Mouse (Mus musculus) hindbrain, embryonic 14.5 days (tissue): ENCODE measurements around the gene Kremen1. TPM values are rescaled to one million over a fixed set of nuclear protein-coding genes. Genes with fewer than 3 reads are reported as not detected.

Experiments
- ATAC-seq: fragments of 200-750 bp; cut with Nextera tagmentation; 2 replicates; pipeline ENCODE4 v1.8.0; 2017; ENCODE audit warnings: moderate number of reproducible peaks, mild to moderate bottlenecking, moderate TSS enrichment, moderate library complexity; ENCODE audit not compliant: low FRiP score
- DNase-seq: peaks from one replicate; pipeline ENCODE4 v3.0.0-alpha.2; 2015; ENCODE audit warnings: low spot score
- H3K27ac ChIP-seq: fragments of 300-500 bp; sonication (generic); 2 replicates; pipeline ENCODE4 v1.5.1; 2014; ENCODE audit warnings: mild to moderate bottlenecking, moderate library complexity
- H3K27me3 ChIP-seq: fragments of 300-500 bp; sonication (generic); 2 replicates; pipeline ENCODE4 v1.6.1; 2014; ENCODE audit warnings: mild to moderate bottlenecking, low read length, mixed read lengths; ENCODE audit not compliant: control insufficient read depth, insufficient read depth
- H3K36me3 ChIP-seq: fragments of 300-500 bp; sonication (generic); replicated peaks from 2 replicates; pipeline ENCODE4 v1.6.1; 2014; ENCODE audit not compliant: control insufficient read depth, insufficient read depth
- H3K4me1 ChIP-seq: fragments of 300-500 bp; sonication (generic); replicated peaks from 2 replicates; pipeline ENCODE4 v1.6.1; 2014; ENCODE audit warnings: antibody characterized with exemption, low read length, mixed read lengths; ENCODE audit not compliant: control insufficient read depth, insufficient read depth
- H3K4me2 ChIP-seq: fragments of 300-500 bp; sonication (generic); replicated peaks from 2 replicates; pipeline ENCODE4 v1.6.1; 2014; ENCODE audit warnings: mild to moderate bottlenecking, moderate library complexity
- H3K4me3 ChIP-seq: fragments of 300-500 bp; sonication (generic); replicated peaks from 2 replicates; pipeline ENCODE4 v1.5.1; 2014; ENCODE audit warnings: mild to moderate bottlenecking, low read length
- H3K9ac ChIP-seq: fragments of 300-500 bp; sonication (generic); 2 replicates; pipeline ENCODE4 v1.6.1; 2014
- H3K9me3 ChIP-seq: fragments of 300-500 bp; sonication (generic); 2 replicates; pipeline ENCODE4 v1.6.1; 2016; ENCODE audit warnings: low read length; ENCODE audit not compliant: control insufficient read depth
- WGBS: fragments of 180-500 bp; shearing (Covaris S2); extraction: QIAGEN DNeasy Blood & Tissue Kit; methylation state at CpG from one replicate; pipeline ENCODE4 v1.1.7; 2014; 5-methylcytosine and 5-hydroxymethylcytosine counted together
- polyA plus RNA-seq: library from polyadenylated mRNA; unstranded; fragments of >200 nt; fragmentation: Nextera tagmentation; extraction: Ambion mirVana; gene quantifications from 2 replicates; pipeline ENCODE4 v1.2.1, GENCODE M21; 2014

Gene Kremen1
- polyA plus RNA-seq, 1 experiment from 2014 or later, result 5.7 TPM

DNA sequence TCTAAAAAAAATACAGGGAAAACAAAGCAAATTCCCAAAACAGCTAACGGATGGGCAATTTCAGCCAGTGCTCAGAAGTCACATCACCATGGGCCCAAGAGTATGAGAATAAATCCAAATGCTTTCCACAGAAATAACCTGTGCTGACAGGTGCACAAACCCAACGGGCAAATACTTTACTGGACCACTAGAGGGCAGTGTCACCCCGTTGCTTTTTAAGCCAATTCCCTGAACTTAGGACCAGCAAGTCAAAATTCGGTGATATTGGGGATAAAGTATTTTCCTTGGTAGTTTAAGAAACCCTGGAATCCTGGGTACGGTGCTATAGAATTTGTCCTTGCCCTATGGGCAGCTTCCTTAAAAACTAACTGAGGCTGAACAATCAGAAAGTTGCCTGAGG lies 29.3 kb upstream of the Kremen1 start:
- H3K4me1 ChIP-seq, result no peaks in the 10 kb centered on the region
- WGBS, result 19% methylated on average over 5 of the region's 5 CpGs
- H3K4me2 ChIP-seq, result no peak overlapping the region
- H3K27me3 ChIP-seq, result no peaks in the 10 kb centered on the region
- H3K36me3 ChIP-seq, result peaks cover 20% of the 10 kb centered on the region
- no peak overlapping the region for H3K27ac ChIP-seq
- no peak overlapping the region for H3K4me3 ChIP-seq
- H3K9ac ChIP-seq, result no peak overlapping the region
- no peak for ATAC-seq
- DNase-seq, result peak; percentile 87
- H3K9me3 ChIP-seq, result no peaks in the 10 kb centered on the region

- Histone ChIP-seq H3K4me3 (no peak overlapping the region), H3K27ac (no peak overlapping the region), H3K9ac (no peak overlapping the region), H3K27me3 (no peaks in the 10 kb centered on the region), H3K36me3 (peaks cover 22% of the 10 kb centered on the region), H3K4me1 (no peaks in the 10 kb centered on the region), H3K4me2 (no peak overlapping the region), H3K9me3 (no peaks in the 10 kb centered on the region)
- 73% methylated on average over 4 of the region's 4 CpGs for WGBS
- peak; percentile 28 for DNase-seq
- no peak for ATAC-seq
Measured at GRCm38 (mm10) chr11:5289826-5290580, 28.6 kb upstream of the Kremen1 start.

GRCm38 (mm10) chr11:5283987-5284386 lies 22.6 kb upstream of the Kremen1 start:
- DNase-seq (no peak), ATAC-seq (no peak)
- Histone ChIP-seq H3K27me3 (no peaks in the 10 kb centered on the region), H3K4me1 (no peaks in the 10 kb centered on the region), H3K36me3 (peaks cover 59% of the 10 kb centered on the region), H3K9me3 (no peaks in the 10 kb centered on the region), H3K27ac (no peak overlapping the region), H3K4me3 (no peak overlapping the region), H3K4me2 (no peak overlapping the region), H3K9ac (no peak overlapping the region)
- 93% methylated on average over 2 of the region's 2 CpGs for WGBS

- H3K4me3 ChIP-seq, result no peak overlapping the region
- no peak overlapping the region for H3K4me2 ChIP-seq
- H3K4me1 ChIP-seq, result no peaks in the 10 kb centered on the region
- ATAC-seq (peak; percentile 34; the same call in 1 of the 2 replicates), DNase-seq (no peak)
- H3K27ac ChIP-seq, result no peak overlapping the region
- peaks cover 42% of the 10 kb centered on the region for H3K36me3 ChIP-seq
- WGBS, result 87% methylated on average over 7 of the region's 7 CpGs
- H3K27me3 ChIP-seq, result no peaks in the 10 kb centered on the region
- H3K9ac ChIP-seq, result no peak overlapping the region
- no peaks in the 10 kb centered on the region for H3K9me3 ChIP-seq
Measured at GRCm38 (mm10) chr11:5280932-5281331, 19.6 kb upstream of the Kremen1 start.

- no peak overlapping the region for H3K9ac ChIP-seq
- no peaks in the 10 kb centered on the region for H3K27me3 ChIP-seq
- 68% methylated on average over 2 of the region's 2 CpGs for WGBS
- H3K27ac ChIP-seq, result no peak overlapping the region
- H3K4me3 ChIP-seq, result no peak overlapping the region
- H3K4me1 ChIP-seq, result no peaks in the 10 kb centered on the region
- no peak overlapping the region for H3K4me2 ChIP-seq
- H3K36me3 ChIP-seq, result peaks cover 32% of the 10 kb centered on the region
- ATAC-seq (no peak), DNase-seq (no peak)
- no peaks in the 10 kb centered on the region for H3K9me3 ChIP-seq
Measured at GRCm38 (mm10) chr11:5278463-5278862, 17.1 kb upstream of the Kremen1 start.

- no peak for ATAC-seq
- 68% methylated on average over 5 of the region's 5 CpGs for WGBS
Measured at GRCm38 (mm10) chr11:5277307-5277971, 16.1 kb upstream of the Kremen1 start.

DNA sequence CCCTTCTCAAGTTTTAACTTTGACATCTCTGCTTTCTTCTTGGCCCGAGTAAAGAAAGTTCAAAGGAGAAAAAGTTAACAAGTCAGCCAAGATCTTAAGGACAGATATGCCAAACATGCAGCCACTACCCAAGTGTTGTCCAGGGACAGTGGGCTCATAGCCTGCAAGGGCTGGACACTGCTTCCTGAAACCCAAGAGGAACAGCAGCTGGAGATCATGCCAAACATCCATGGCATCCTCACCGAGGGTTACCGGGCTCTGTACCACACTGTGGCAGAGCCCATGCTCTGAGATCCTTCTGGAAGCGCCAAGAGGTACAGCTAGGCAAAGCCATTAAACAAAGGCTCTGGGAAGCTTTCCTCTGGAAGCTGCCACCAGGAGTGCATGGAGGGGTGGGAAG lies 13.9 kb upstream of the Kremen1 start:
- ATAC-seq (no peak), DNase-seq (no peak)
- H3K9ac ChIP-seq, result no peak overlapping the region
- no peak overlapping the region for H3K4me3 ChIP-seq
- H3K9me3 ChIP-seq, result no peaks in the 10 kb centered on the region
- no peak overlapping the region for H3K27ac ChIP-seq
- H3K4me2 ChIP-seq, result no peak overlapping the region
- H3K27me3 ChIP-seq, result no peaks in the 10 kb centered on the region
- WGBS, result 91% methylated on average over 4 of the region's 4 CpGs
- 0 out of 2 replicates have a peak, but pooled peaks cover 2% of the 10 kb centered on the region for H3K36me3 ChIP-seq
- H3K4me1 ChIP-seq, result peaks cover 8% of the 10 kb centered on the region

More at GRCm38 (mm10) chr11:5277307-5277971, 16.1 kb upstream of the Kremen1 start:
- no peak overlapping the region for H3K27ac ChIP-seq
- no peak for DNase-seq
- H3K9me3 ChIP-seq, result no peaks in the 10 kb centered on the region
- no peaks in the 10 kb centered on the region for H3K4me1 ChIP-seq
- no peak overlapping the region for H3K9ac ChIP-seq
- no peak overlapping the region for H3K4me3 ChIP-seq
- H3K36me3 ChIP-seq, result peaks cover 23% of the 10 kb centered on the region; the same call in 1 of the 2 replicates
- H3K27me3 ChIP-seq, result no peaks in the 10 kb centered on the region
- no peak overlapping the region for H3K4me2 ChIP-seq

DNA sequence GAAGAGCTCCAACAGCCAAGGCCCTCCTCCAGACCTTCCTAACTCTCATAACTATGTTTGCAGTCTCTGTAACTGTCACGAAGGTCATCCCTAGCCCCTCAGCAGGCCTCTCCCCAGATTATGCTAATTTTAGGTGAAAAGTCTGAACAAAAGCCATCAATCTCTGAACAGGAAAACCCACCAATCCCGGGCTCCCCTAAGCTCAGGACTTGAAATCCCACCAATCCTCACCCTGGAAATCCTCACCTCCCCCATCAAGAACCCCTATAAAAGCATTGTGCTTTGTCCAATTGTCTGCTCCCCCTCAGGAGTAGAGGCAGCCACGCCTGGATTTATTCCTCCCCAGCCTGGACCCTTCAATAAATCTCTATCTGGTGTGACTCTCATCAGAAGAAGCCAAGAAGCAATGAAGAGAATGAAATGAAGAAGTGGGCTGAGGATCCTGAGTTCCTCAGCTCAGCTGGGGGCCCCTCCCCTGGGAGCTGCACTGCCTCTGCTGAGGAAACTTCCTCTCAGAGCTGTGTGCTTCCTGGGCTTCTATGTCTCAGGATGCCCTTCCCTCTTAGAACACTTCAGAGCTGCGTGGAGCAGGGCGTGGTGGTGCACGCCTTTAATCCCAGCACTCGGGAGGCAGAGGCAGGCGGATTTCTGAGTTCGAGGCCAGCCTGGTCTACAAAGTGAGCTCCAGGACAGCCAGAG lies 11.3 kb upstream of the Kremen1 start:
- no peak overlapping the region for H3K4me3 ChIP-seq
- DNase-seq, result no peak
- H3K27ac ChIP-seq, result no peak overlapping the region
- WGBS, result 76% methylated on average over 8 of the region's 9 CpGs
- no peak for ATAC-seq
- no peaks in the 10 kb centered on the region for H3K27me3 ChIP-seq
- H3K9ac ChIP-seq, result no peak overlapping the region
- H3K4me2 ChIP-seq, result no peak overlapping the region
- H3K9me3 ChIP-seq, result no peaks in the 10 kb centered on the region
- no peaks in the 10 kb centered on the region for H3K36me3 ChIP-seq
- H3K4me1 ChIP-seq, result peaks cover 8% of the 10 kb centered on the region

DNA sequence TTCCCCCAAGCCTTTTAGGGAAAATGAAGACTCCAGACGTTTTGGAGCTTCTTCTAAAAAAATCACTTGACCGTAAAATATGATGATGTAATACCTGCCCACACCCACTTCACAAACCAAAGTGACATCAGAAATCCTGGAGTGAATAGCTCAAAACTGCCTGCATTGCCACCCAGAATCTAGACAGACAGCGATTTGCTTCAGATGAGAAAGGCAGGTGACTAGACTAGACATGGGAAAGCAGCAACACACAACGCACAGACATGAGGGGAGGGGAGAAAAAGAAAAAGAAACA lies 10.7 kb upstream of the Kremen1 start:
- Histone ChIP-seq H3K9me3 (no peaks in the 10 kb centered on the region), H3K27me3 (no peaks in the 10 kb centered on the region), H3K27ac (peak overlapping the region; percentile 70; the same call in 1 of the 2 replicates), H3K4me2 (no peak overlapping the region), H3K4me1 (peaks cover 8% of the 10 kb centered on the region), H3K9ac (0 out of 2 replicates have a peak overlapping the region, but pooled peaks have one; percentile 38), H3K36me3 (no peaks in the 10 kb centered on the region), H3K4me3 (no peak overlapping the region)
- DNase-seq, result no peak
- WGBS, result 63% methylated on average over 4 of the region's 4 CpGs
- ATAC-seq, result no peak
